Mouse (Mus musculus) lung, adult 2 months (tissue): ENCODE results near the gene Tbc1d17. TPM values are rescaled to one million over a fixed set of nuclear protein-coding genes. Genes with fewer than 3 reads are reported as not detected.

ENCODE experiments used
- DNase-seq: peaks from one replicate; pipeline ENCODE4 v3.0.0; 2022
- H3K4me1 ChIP-seq: fragments of 200-500 bp; 2 replicates; pipeline ENCODE4 v1.6.1; 2011; ENCODE audit warnings: low read length; ENCODE audit not compliant: control insufficient read depth, insufficient read depth
- H3K4me3 ChIP-seq: fragments of 200-500 bp; replicated peaks from 2 replicates; pipeline ENCODE3; 2011; ENCODE audit warnings: low read depth, mild to moderate bottlenecking, control low read depth, low read length; ENCODE audit errors: extremely low read depth
- CTCF ChIP-seq: fragments of 200-500 bp; IDR thresholded peaks from 2 replicates; pipeline ENCODE4 v1.5.1; 2011; ENCODE audit warnings: mild to moderate bottlenecking, low read length, control low read depth; ENCODE audit not compliant: insufficient read depth
- POLR2A ChIP-seq: fragments of 200-500 bp; IDR thresholded peaks from 2 replicates; pipeline ENCODE4 v1.6.1; 2011; ENCODE audit warnings: low read depth, mild to moderate bottlenecking, control low read depth, low read length, borderline replicate concordance; ENCODE audit errors: extremely low read depth
- WGBS: fragments of 180-500 bp; shearing (Covaris S2); methylation state at CpG from one replicate; pipeline ENCODE4 v1.1.7; 2018; 5-methylcytosine and 5-hydroxymethylcytosine counted together
- polyA plus RNA-seq: library from polyadenylated mRNA; depleted of rRNA; stranded (reverse); fragments of >200 nt; gene quantifications from 2 replicates; pipeline ENCODE4 v1.2.3, GENCODE M21; 2012

Tbc1d17 gene
- polyA plus RNA-seq, 1 experiment, result 114 TPM

- Histone ChIP-seq H3K4me3 (no peak overlapping the region), H3K4me1 (peaks cover 11% of the 10 kb centered on the region)
- DNase-seq, result no peak
- TF ChIP-seq POLR2A (no peak), CTCF (no peak)
- 90% methylated on average over 7 of the region's 7 CpGs for WGBS
These were observed 2.1 kb downstream of the Tbc1d17 start for GRCm38 (mm10) chr7:44846804-44847203.

- no peak for TF ChIP-seq POLR2A
- TF ChIP-seq CTCF, result no peak
- DNase-seq, result no peak
- Histone ChIP-seq H3K4me3 (no peak overlapping the region), H3K4me1 (peaks cover 4% of the 10 kb centered on the region)
- WGBS, result 91% methylated on average over 10 of the region's 10 CpGs
These were observed 3.9 kb downstream of the Tbc1d17 start for GRCm38 (mm10) chr7:44845006-44845405.

DNA sequence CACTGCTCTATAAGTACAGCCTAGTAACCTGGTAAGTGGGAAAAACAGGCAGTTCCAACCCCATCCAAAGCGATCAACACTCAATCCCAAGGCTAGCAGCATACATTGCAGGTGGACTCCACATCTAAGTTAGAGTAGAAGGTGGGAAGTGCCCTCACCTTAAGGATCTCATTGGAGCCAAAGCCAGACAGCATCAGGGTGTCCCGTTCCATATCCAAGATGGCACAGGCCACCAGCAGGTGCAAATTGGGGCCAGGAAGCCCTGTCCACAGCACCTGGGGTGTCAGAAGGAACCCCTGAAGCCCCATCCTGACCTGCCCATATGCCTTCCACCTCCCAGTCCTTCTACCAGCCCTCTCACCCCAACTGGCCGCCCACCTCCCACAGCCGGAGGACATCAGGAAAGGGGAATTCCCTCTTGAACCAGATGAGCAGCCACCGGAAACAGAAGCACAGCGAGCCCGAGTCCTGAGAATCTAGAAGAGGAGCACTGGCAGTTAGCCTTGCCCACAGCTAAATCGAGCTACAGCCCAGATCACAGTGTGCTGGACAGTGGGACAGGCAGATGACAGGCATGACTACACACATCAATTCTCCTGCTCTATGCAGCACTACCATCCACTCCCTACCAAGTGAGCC, 6.9 kb downstream of the Tbc1d17 start:
- DNase-seq, result no peak
- 80% methylated on average over 8 of the region's 8 CpGs for WGBS
- H3K4me1 ChIP-seq, result peaks cover 6% of the 10 kb centered on the region
- H3K4me3 ChIP-seq, result no peak overlapping the region
- TF ChIP-seq POLR2A, result no peak
- TF ChIP-seq CTCF, result no peak

DNA sequence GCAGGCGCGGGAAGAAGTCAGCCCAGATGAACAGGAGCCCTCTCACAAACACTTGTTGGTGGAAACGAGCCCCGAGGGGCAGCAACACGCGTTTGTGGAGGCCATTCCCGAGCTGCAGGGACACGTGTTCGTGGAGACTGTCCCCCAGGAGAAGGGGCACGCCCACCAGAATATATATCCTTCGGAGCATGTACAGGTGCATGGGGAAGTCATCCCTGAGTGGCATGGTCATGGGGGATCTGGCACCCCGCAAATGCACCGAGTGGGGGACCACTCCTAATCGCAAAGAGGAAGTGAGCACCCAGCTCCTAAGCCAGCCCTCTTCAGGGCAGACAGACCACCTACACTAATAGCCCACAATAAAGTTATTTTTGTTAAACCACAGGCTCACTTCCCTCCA, 8.5 kb downstream of the Tbc1d17 start:
- Histone ChIP-seq H3K4me1 (peaks cover 9% of the 10 kb centered on the region), H3K4me3 (no peak overlapping the region)
- 56% methylated on average over 14 of the region's 14 CpGs for WGBS
- TF ChIP-seq POLR2A, result 0 out of 2 replicates have a peak, but pooled peaks have one; percentile 12
- no peak for TF ChIP-seq CTCF
- no peak for DNase-seq

DNA sequence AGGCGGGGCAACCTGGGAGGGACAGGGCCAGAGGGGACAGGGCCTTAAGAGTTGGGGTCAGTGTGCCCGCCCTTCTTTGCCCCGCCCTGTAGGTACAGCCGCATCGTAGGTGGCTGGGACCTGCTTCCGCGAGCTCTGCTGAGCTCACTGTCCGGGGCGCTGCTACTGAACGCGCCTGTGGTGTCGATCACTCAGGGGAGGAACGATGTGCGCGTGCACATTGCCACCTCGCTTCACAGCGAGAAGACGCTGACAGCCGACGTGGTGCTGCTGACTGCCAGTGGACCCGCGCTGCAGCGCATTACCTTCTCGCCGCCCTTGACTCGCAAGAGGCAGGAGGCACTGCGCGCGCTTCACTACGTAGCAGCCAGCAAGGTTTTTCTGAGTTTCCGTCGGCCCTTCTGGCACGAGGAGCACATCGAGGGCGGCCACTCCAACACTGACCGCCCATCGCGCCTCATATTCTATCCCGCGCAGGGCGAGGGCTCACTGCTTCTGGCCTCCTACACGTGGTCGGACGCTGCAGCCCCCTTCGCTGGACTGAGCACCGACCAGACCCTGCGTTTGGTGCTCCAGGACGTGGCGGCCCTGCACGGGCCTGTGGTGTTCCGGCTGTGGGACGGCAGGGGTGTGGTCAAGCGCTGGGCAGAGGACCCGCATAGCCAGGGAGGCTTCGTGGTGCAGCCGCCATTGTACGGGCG, 9.2 kb downstream of the Tbc1d17 start:
- peaks cover 9% of the 10 kb centered on the region for H3K4me1 ChIP-seq
- no peak for DNase-seq
- peak overlapping the region; percentile 3 for H3K4me3 ChIP-seq
- TF ChIP-seq POLR2A, result peak; percentile 12; the same call in 1 of the 2 replicates
- no peak for TF ChIP-seq CTCF
- 5% methylated on average over 58 of the region's 58 CpGs for WGBS

DNA sequence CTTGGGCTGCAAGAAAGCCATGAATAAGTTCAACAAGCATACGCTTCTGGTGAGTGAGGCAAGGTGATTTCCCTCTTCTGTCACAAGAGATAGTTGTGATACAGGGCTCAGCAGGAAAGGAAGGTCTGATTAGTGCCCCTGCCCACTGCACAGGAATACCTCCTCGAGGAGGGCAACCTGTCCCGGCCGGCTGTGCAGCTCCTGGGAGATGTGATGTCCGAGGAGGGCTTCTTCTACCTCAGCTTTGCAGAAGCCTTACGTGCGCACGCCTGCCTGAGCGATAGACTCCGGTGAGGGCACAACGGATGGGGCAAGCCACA, 9.7 kb downstream of the Tbc1d17 start:
- peaks cover 9% of the 10 kb centered on the region for H3K4me1 ChIP-seq
- no peak for DNase-seq
- WGBS, result 42% methylated on average over 11 of the region's 11 CpGs
- TF ChIP-seq CTCF (no peak), POLR2A (no peak)
- no peak overlapping the region for H3K4me3 ChIP-seq

GRCm38 (mm10) chr7:44838073-44838472, 10.8 kb downstream of the Tbc1d17 start:
- 90% methylated on average over 6 of the region's 6 CpGs for WGBS
- no peak for TF ChIP-seq CTCF
- TF ChIP-seq POLR2A, result no peak
- H3K4me3 ChIP-seq, result no peak overlapping the region

GRCm38 (mm10) chr7:44836423-44837053, 12.3 kb downstream of the Tbc1d17 start:
- Histone ChIP-seq H3K4me1 (peaks cover 9% of the 10 kb centered on the region), H3K4me3 (no peak overlapping the region)
- TF ChIP-seq CTCF (no peak), POLR2A (no peak)
- no peak for DNase-seq
- 67% methylated on average over 9 of the region's 9 CpGs for WGBS

More at GRCm38 (mm10) chr7:44838073-44838472, 10.8 kb downstream of the Tbc1d17 start:
- H3K4me1 ChIP-seq, result peaks cover 9% of the 10 kb centered on the region
- DNase-seq, result no peak

- TF ChIP-seq POLR2A (no peak), CTCF (no peak)
- 30% methylated on average over 3 of the region's 3 CpGs for WGBS
- Histone ChIP-seq H3K4me1 (peaks cover 9% of the 10 kb centered on the region), H3K4me3 (no peak overlapping the region)
- DNase-seq, result no peak
These were observed 12.9 kb downstream of the Tbc1d17 start for GRCm38 (mm10) chr7:44836016-44836404.
